Mouse (Mus musculus) heart, embryonic 16.5 days (tissue): ENCODE data around the gene Rhbdf2. TPM values are rescaled to one million over a fixed set of nuclear protein-coding genes. Genes with fewer than 3 reads are reported as not detected.

Experiments
- ATAC-seq: fragments of 200-750 bp; cut with Nextera tagmentation; replicated peaks from 2 replicates; pipeline ENCODE4 v1.8.0; 2017; ENCODE audit warnings: moderate number of reproducible peaks; ENCODE audit not compliant: insufficient read depth, low FRiP score; ENCODE audit errors: extremely low read depth
- H3K27ac ChIP-seq: fragments of 300-500 bp; sonication (generic); 2 replicates; pipeline ENCODE4 v1.5.1; 2014; ENCODE audit warnings: mild to moderate bottlenecking, low read length, control low read depth, moderate library complexity
- H3K27me3 ChIP-seq: fragments of 300-500 bp; sonication (generic); 2 replicates; pipeline ENCODE4 v1.6.1; 2014; ENCODE audit warnings: low read length, mixed read lengths; ENCODE audit not compliant: control insufficient read depth, insufficient read depth
- H3K36me3 ChIP-seq: fragments of 300-500 bp; sonication (generic); 2 replicates; pipeline ENCODE4 v1.6.1; 2014; ENCODE audit not compliant: control insufficient read depth, insufficient read depth
- H3K4me1 ChIP-seq: fragments of 300-500 bp; sonication (generic); 2 replicates; pipeline ENCODE4 v1.6.1; 2014; ENCODE audit warnings: low read length, mixed read lengths; ENCODE audit not compliant: control insufficient read depth, insufficient read depth
- H3K4me2 ChIP-seq: fragments of 300-500 bp; sonication (generic); 2 replicates; pipeline ENCODE4 v1.6.1; 2014; ENCODE audit warnings: low read depth, mild to moderate bottlenecking, control low read depth, low read length
- H3K4me3 ChIP-seq: fragments of 300-500 bp; sonication (generic); 2 replicates; pipeline ENCODE4 v1.5.1; 2014; ENCODE audit warnings: mild to moderate bottlenecking, control low read depth, low read length
- H3K9ac ChIP-seq: fragments of 300-500 bp; sonication (generic); 2 replicates; pipeline ENCODE4 v1.6.1; 2014; ENCODE audit warnings: low read length, control low read depth
- H3K9me3 ChIP-seq: fragments of 300-500 bp; sonication (generic); replicated peaks from 2 replicates; pipeline ENCODE4 v1.6.1; 2016; ENCODE audit warnings: low read length; ENCODE audit not compliant: control insufficient read depth
- WGBS: fragments of 180-500 bp; shearing (Covaris S2); extraction: QIAGEN DNeasy Blood & Tissue Kit; methylation state at CpG from one replicate; pipeline ENCODE4 v1.1.7; 2014; 5-methylcytosine and 5-hydroxymethylcytosine counted together
- polyA plus RNA-seq: library from polyadenylated mRNA; unstranded; fragments of >200 nt; fragmentation: Nextera tagmentation; extraction: Ambion mirVana; gene quantifications from 2 replicates; pipeline ENCODE4 v1.2.1, GENCODE M21; 2015

Rhbdf2 gene
- polyA plus RNA-seq, 1 experiment from 2014 or later = 9.9 TPM

DNA sequence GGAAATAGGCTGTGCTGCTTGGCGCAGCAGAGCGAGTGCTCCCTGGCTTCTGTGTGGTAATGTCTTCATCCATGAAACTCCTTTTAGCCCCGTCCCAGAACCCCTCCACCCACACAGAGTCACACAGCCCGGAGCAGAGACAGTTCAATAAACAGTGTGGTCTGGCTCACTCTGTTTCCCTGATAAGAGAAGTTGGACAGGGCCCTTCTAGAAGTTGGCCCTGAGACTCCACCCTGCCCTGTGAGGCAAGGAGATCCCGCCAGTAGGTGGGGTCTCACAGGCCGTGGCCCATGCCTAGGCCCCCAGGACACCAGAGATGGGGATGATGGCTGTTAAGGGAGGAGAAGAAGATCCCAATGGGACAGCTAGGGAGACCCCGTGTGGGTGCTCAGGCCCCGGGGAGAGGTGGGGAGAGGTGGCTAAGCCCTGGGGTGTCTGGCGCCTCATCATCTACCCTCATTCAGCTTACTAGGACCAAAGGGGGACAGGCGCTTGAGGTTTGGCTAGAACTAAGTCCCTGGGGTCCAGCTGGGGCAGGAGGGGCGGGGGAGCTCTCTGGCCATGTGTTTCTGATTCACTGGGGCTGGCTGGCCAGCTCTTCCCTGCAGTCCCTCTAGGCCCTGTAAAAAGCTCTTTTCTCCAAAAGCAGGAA, 20.6 kb upstream of the Rhbdf2 start:
- Histone ChIP-seq H3K4me3 (no peak overlapping the region), H3K9me3 (no peaks in the 10 kb centered on the region), H3K27ac (peak overlapping the region; percentile 76), H3K36me3 (no peaks in the 10 kb centered on the region), H3K27me3 (peaks cover 18% of the 10 kb centered on the region), H3K4me2 (no peak overlapping the region), H3K4me1 (peaks cover 6% of the 10 kb centered on the region), H3K9ac (peak overlapping the region; percentile 15; the same call in 1 of the 2 replicates)
- ATAC-seq = peak; percentile 25
- WGBS = 44% methylated on average over 11 of the region's 11 CpGs

DNA sequence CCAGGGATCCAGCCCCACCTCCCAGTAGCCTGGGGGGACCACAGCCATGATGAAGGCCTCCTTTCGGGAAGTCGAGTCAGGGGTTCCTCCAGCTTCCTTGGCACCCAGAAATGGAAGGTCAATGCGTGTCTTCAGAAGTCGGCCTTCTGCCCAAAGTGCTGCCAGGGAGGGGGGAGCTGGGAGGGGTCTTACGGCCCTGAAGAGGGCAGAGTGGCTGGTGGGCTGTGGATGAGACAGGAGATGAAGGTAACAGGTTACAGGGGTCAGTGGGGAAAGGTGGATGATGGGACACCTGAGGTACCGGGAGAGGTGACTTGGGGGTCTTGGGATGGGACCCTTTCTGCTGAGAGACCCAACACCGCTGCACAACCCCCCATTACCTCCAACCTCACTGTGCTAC, 20.0 kb upstream of the Rhbdf2 start:
- peaks cover 12% of the 10 kb centered on the region for H3K27me3 ChIP-seq

GRCm38 (mm10) chr11:116646136-116646535, 19.3 kb upstream of the Rhbdf2 start:
- 68% methylated on average over 11 of the region's 11 CpGs for WGBS
- H3K4me3 ChIP-seq = no peak overlapping the region
- no peak for ATAC-seq
- H3K9me3 ChIP-seq = no peaks in the 10 kb centered on the region
- H3K27me3 ChIP-seq = peaks cover 7% of the 10 kb centered on the region
- no peak overlapping the region for H3K4me2 ChIP-seq
- H3K9ac ChIP-seq = no peak overlapping the region
- H3K36me3 ChIP-seq = no peaks in the 10 kb centered on the region
- no peak overlapping the region for H3K27ac ChIP-seq
- peaks cover 6% of the 10 kb centered on the region for H3K4me1 ChIP-seq

More for the DNA sequence above, 20.0 kb upstream of the Rhbdf2 start:
- Histone ChIP-seq H3K9ac (no peak overlapping the region), H3K4me2 (no peak overlapping the region), H3K9me3 (no peaks in the 10 kb centered on the region), H3K27ac (peak overlapping the region; percentile 76; the same call in 1 of the 2 replicates), H3K4me3 (no peak overlapping the region), H3K4me1 (peaks cover 6% of the 10 kb centered on the region), H3K36me3 (no peaks in the 10 kb centered on the region)
- 80% methylated on average over 7 of the region's 7 CpGs for WGBS
- ATAC-seq = no peak

- H3K4me2 ChIP-seq = no peak overlapping the region
- 61% methylated on average over 8 of the region's 8 CpGs for WGBS
- H3K9me3 ChIP-seq = no peaks in the 10 kb centered on the region
- peaks cover 6% of the 10 kb centered on the region; the same call in 1 of the 2 replicates for H3K27me3 ChIP-seq
- no peak overlapping the region for H3K4me3 ChIP-seq
- ATAC-seq = no peak
- 0 out of 2 replicates have a peak overlapping the region, but pooled peaks have one; percentile 22 for H3K9ac ChIP-seq
- H3K36me3 ChIP-seq = no peaks in the 10 kb centered on the region
- H3K27ac ChIP-seq = no peak overlapping the region
- H3K4me1 ChIP-seq = peaks cover 6% of the 10 kb centered on the region
These were observed 18.8 kb upstream of the Rhbdf2 start for GRCm38 (mm10) chr11:116645446-116646110.

DNA sequence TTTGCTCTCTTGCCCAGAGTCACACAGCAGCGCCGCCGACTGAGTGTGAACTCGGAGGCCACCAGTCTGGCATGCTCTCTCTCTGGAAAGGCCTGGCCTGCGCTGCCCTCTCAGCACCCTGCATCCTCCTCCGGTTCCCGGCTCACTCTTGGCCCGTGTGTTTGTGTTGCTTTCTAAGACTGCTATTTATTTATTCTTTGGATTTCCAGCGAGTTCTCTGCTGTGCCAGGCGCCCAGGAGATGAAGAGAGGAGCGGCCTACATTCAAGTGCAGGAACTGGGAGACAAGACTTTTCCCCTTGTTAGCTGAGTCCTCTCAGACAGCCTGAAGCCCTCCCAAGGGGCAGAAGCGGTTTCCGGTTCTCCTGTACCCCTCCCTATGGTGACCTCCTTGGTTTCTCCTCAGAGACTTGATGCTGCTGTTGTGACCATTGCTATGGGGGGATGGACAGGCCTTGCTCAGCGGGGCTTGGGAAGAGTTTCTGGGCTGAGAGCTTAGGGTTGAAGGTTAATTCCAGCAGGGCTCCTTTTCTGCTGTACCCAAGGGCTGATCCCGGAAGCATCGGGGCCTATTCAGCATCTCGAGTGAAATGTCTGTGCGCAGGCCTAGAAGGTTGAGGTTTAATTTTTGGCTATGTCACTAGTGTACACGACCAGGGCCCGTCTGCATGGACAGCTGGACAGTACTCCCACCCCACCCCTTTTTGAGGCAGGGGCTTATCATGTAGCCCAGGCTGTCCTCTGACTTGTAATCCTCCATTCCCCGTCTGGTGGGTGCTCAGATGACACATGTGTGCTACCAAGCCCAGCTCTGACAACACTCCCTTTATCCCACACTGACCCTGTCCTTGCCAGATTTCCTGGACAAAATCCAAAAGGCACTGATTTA, 17.6 kb upstream of the Rhbdf2 start:
- ATAC-seq = no peak
- 54% methylated on average over 21 of the region's 21 CpGs for WGBS
- peaks cover 6% of the 10 kb centered on the region for H3K4me1 ChIP-seq
- H3K27me3 ChIP-seq = peaks cover 3% of the 10 kb centered on the region; the same call in 1 of the 2 replicates
- H3K27ac ChIP-seq = 0 out of 2 replicates have a peak overlapping the region, but pooled peaks have one; percentile 2
- no peak overlapping the region for H3K4me3 ChIP-seq
- no peaks in the 10 kb centered on the region for H3K36me3 ChIP-seq
- no peaks in the 10 kb centered on the region; the same call in 1 of the 2 replicates for H3K9me3 ChIP-seq
- no peak overlapping the region for H3K9ac ChIP-seq
- H3K4me2 ChIP-seq = no peak overlapping the region

DNA sequence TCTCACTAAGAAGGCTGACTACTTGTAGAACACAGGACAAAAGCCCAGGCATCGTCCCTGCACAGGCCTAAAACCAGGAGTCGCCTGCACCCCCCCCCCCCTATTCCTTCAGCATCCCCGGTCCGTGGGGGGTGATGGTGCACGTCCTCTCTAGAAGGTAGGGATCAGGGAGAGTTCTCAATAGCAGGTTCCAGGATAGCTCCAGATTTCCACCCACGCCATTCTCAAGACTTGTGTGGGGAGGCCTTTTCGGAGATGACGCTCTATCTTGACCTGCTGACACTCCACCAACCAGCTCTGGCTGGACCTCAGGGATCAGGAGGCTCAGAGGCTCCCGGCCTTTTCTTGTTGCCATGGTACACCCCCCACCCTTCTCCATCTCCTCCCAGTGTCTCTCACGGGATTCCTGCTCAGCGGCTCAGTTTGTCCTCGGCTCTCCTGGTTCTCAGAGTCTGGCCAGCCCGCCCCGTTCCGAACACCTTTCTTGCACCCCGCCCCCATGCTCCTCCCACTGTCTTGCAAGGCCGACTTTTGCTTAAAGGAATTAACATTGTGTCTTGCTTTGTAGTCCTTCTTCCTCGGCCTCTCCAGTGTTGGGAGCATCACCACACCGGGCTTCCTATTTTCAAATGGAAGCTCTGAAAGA, 16.9 kb upstream of the Rhbdf2 start:
- Histone ChIP-seq H3K27me3 (peaks cover 3% of the 10 kb centered on the region; the same call in 1 of the 2 replicates), H3K27ac (0 out of 2 replicates have a peak overlapping the region, but pooled peaks have one; percentile 2), H3K4me3 (no peak overlapping the region), H3K4me2 (no peak overlapping the region; the same call in 1 of the 2 replicates), H3K36me3 (no peaks in the 10 kb centered on the region), H3K9me3 (no peaks in the 10 kb centered on the region; the same call in 1 of the 2 replicates), H3K9ac (no peak overlapping the region), H3K4me1 (peaks cover 6% of the 10 kb centered on the region)
- no peak for ATAC-seq
- WGBS = 12% methylated on average over 19 of the region's 19 CpGs

GRCm38 (mm10) chr11:116642681-116643578, 16.1 kb upstream of the Rhbdf2 start:
- Histone ChIP-seq H3K36me3 (no peaks in the 10 kb centered on the region), H3K27me3 (peaks cover 3% of the 10 kb centered on the region; the same call in 1 of the 2 replicates), H3K9me3 (no peaks in the 10 kb centered on the region; the same call in 1 of the 2 replicates), H3K4me3 (no peak overlapping the region), H3K9ac (no peak overlapping the region), H3K27ac (no peak overlapping the region), H3K4me1 (peaks cover 6% of the 10 kb centered on the region), H3K4me2 (no peak overlapping the region; the same call in 1 of the 2 replicates)
- no peak; the same call in 1 of the 2 replicates for ATAC-seq
- WGBS = 35% methylated on average over 14 of the region's 14 CpGs
